Mouse (Mus musculus): ENCODE results near the gene Osbpl3.

The Osbpl3 gene

GRCm38 (mm10) chr6:50377742-50378720 lies 78.0 kb downstream of the Osbpl3 start:
- peak; percentile 71 to 75 for DNase-seq (ENCODE audit: low read depth in 1 of 2, low spot score in 2 of 2)

- DNase-seq (ENCODE audit: low read depth in 1 of 2, low spot score in 2 of 2), result no peak
These were observed 79.3 kb downstream of the Osbpl3 start for GRCm38 (mm10) chr6:50376684-50377083.

GRCm38 (mm10) chr6:50372516-50373424 lies 83.2 kb downstream of the Osbpl3 start:
- no peak for DNase-seq (ENCODE audit: low read depth in 1 of 2, low spot score in 2 of 2)

- no peak for DNase-seq (ENCODE audit: low read depth in 1 of 2, low spot score in 2 of 2)
These were observed 84.4 kb downstream of the Osbpl3 start for GRCm38 (mm10) chr6:50371501-50372086.

GRCm38 (mm10) chr6:50368502-50369292 lies 87.3 kb downstream of the Osbpl3 start:
- no peak for DNase-seq (ENCODE audit: low read depth in 1 of 2, low spot score in 2 of 2)

- DNase-seq (ENCODE audit: low read depth in 1 of 2, low spot score in 2 of 2), result no peak
These were observed 88.2 kb downstream of the Osbpl3 start for GRCm38 (mm10) chr6:50367836-50368235.

- DNase-seq (ENCODE audit: low read depth in 1 of 2, low spot score in 2 of 2), result no peak
These were observed 89.3 kb downstream of the Osbpl3 start for GRCm38 (mm10) chr6:50366724-50367123.

- no peak for DNase-seq (ENCODE audit: low read depth in 1 of 2, low spot score in 2 of 2)
These were observed 89.7 kb downstream of the Osbpl3 start for GRCm38 (mm10) chr6:50366319-50366718.

GRCm38 (mm10) chr6:50364364-50364763 lies 91.6 kb downstream of the Osbpl3 start:
- no peak for DNase-seq (ENCODE audit: low read depth in 1 of 2, low spot score in 2 of 2)

GRCm38 (mm10) chr6:50363385-50363784 lies 92.6 kb downstream of the Osbpl3 start:
- no peak for DNase-seq (ENCODE audit: low read depth in 1 of 2, low spot score in 2 of 2)

GRCm38 (mm10) chr6:50362704-50363261 lies 93.2 kb downstream of the Osbpl3 start:
- DNase-seq (ENCODE audit: low read depth in 1 of 2, low spot score in 2 of 2), result no peak

GRCm38 (mm10) chr6:50362196-50362595 lies 93.8 kb downstream of the Osbpl3 start:
- no peak for DNase-seq (ENCODE audit: low read depth in 1 of 2, low spot score in 2 of 2)

GRCm38 (mm10) chr6:50358104-50358679 lies 97.8 kb downstream of the Osbpl3 start:
- DNase-seq (ENCODE audit: low read depth in 1 of 2, low spot score in 2 of 2), result no peak

GRCm38 (mm10) chr6:50354688-50355660 lies 101.0 kb downstream of the Osbpl3 start:
- DNase-seq (ENCODE audit: low read depth in 1 of 2, low spot score in 2 of 2), result no peak

- DNase-seq (ENCODE audit: low read depth in 1 of 2, low spot score in 2 of 2), result no peak
These were observed 103.2 kb downstream of the Osbpl3 start for GRCm38 (mm10) chr6:50352812-50353211.

- DNase-seq (ENCODE audit: low read depth in 1 of 2, low spot score in 2 of 2), result no peak
These were observed 105.1 kb downstream of the Osbpl3 start for GRCm38 (mm10) chr6:50350911-50351310.

GRCm38 (mm10) chr6:50348619-50349018 lies 107.4 kb downstream of the Osbpl3 start:
- DNase-seq (ENCODE audit: low read depth in 1 of 2, low spot score in 2 of 2), result no peak

- no peak for DNase-seq (ENCODE audit: low read depth in 1 of 2, low spot score in 2 of 2)
These were observed 109.8 kb downstream of the Osbpl3 start for GRCm38 (mm10) chr6:50346204-50346603.

Measured in monocyte, adult 2 months (primary cell).